Mouse (Mus musculus) kidney, embryonic 16.5 days (tissue): Measurements from ENCODE around the gene Cers6. TPM values are rescaled to one million over a fixed set of nuclear protein-coding genes. Genes with fewer than 3 reads are reported as not detected.

Experiments used
- ATAC-seq: fragments of 200-750 bp; cut with Nextera tagmentation; 2 replicates; pipeline ENCODE4 v1.8.0; 2017; ENCODE audit warnings: moderate TSS enrichment; ENCODE audit not compliant: low FRiP score, low TSS enrichment
- H3K27ac ChIP-seq: fragments of 300-500 bp; sonication (generic); 2 replicates; pipeline ENCODE4 v1.5.1; 2014; ENCODE audit warnings: low read length
- H3K27me3 ChIP-seq: fragments of 300-500 bp; sonication (generic); 2 replicates; pipeline ENCODE4 v1.6.1; 2014; ENCODE audit warnings: low read length, control low read depth, mixed read lengths; ENCODE audit not compliant: insufficient read depth
- H3K36me3 ChIP-seq: fragments of 300-500 bp; sonication (generic); 2 replicates; pipeline ENCODE4 v1.6.1; 2014; ENCODE audit warnings: low read length, control low read depth, mixed read lengths; ENCODE audit not compliant: insufficient read depth
- H3K4me1 ChIP-seq: fragments of 300-500 bp; sonication (generic); 2 replicates; pipeline ENCODE4 v1.6.1; 2014; ENCODE audit warnings: low read length, control low read depth, mixed read lengths; ENCODE audit not compliant: insufficient read depth
- H3K4me2 ChIP-seq: fragments of 300-500 bp; sonication (generic); replicated peaks from 2 replicates; pipeline ENCODE4 v1.6.1; 2014; ENCODE audit warnings: low read depth, low read length
- H3K4me3 ChIP-seq: fragments of 300-500 bp; sonication (generic); 2 replicates; pipeline ENCODE4 v1.5.1; 2014; ENCODE audit warnings: mild to moderate bottlenecking, low read length
- H3K9ac ChIP-seq: fragments of 300-500 bp; sonication (generic); replicated peaks from 2 replicates; pipeline ENCODE4 v1.6.1; 2014; ENCODE audit warnings: low read length
- H3K9me3 ChIP-seq: fragments of 300-500 bp; sonication (generic); 2 replicates; pipeline ENCODE4 v1.6.1; 2016; ENCODE audit warnings: low read length, control low read depth
- WGBS: fragments of 180-500 bp; shearing (Covaris S2); extraction: QIAGEN DNeasy Blood & Tissue Kit; methylation state at CpG from one replicate; pipeline ENCODE4 v1.1.7; 2014; 5-methylcytosine and 5-hydroxymethylcytosine counted together
- polyA plus RNA-seq: library from polyadenylated mRNA; unstranded; fragments of >200 nt; fragmentation: Nextera tagmentation; extraction: Ambion mirVana; gene quantifications from 2 replicates; pipeline ENCODE4 v1.2.1, GENCODE M21; 2015

The Cers6 gene
- polyA plus RNA-seq, 1 experiment from 2014 or later, result 29.2 TPM

DNA sequence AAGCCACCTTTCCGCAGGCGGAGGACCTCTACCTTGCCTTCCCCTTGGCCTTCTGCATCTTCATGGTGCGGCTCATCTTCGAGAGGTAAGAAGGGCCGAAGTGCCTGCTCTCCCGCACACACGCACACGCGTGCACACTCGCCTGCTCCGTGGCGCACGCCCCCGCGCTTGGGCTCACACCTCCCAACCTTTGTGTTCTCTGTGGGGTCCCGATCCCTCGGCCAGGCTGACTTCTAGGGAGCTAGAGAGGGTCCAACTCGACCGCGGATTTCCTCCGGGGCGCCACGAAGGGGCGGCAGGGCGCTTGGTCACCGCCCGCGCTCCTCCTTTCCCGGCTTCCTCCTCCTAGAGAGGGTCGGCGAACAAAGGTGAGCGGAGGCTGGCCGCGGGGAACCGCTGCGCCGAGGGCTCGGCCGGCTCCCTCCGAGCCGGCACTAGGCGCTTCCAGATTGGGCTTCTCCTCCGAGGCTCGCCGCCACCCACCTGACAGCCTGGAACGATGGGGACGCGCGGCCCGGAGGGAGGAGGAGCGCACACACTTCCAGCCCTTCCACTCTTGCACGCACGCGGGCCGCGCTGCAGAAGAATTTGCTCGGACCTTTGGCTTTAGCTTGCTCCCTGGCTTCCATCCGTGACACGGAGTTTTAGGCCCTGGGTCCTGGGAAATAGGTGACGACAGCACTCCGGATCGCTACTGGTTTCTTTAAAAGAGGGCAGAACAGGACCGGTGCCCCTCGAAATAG lies 651 bp downstream of the Cers6 start:
- no peaks in the 10 kb centered on the region for H3K9me3 ChIP-seq
- under 1% methylated on average over 62 of the region's 64 CpGs for WGBS
- peak; percentile 70 for ATAC-seq
- H3K27ac ChIP-seq, result peak overlapping the region; percentile 89
- peaks cover 14% of the 10 kb centered on the region for H3K4me1 ChIP-seq
- peak overlapping the region; percentile 90 for H3K9ac ChIP-seq
- no peaks in the 10 kb centered on the region for H3K27me3 ChIP-seq
- peak overlapping the region; percentile 69 for H3K4me2 ChIP-seq
- H3K4me3 ChIP-seq, result peak overlapping the region; percentile 93
- no peaks in the 10 kb centered on the region for H3K36me3 ChIP-seq

DNA sequence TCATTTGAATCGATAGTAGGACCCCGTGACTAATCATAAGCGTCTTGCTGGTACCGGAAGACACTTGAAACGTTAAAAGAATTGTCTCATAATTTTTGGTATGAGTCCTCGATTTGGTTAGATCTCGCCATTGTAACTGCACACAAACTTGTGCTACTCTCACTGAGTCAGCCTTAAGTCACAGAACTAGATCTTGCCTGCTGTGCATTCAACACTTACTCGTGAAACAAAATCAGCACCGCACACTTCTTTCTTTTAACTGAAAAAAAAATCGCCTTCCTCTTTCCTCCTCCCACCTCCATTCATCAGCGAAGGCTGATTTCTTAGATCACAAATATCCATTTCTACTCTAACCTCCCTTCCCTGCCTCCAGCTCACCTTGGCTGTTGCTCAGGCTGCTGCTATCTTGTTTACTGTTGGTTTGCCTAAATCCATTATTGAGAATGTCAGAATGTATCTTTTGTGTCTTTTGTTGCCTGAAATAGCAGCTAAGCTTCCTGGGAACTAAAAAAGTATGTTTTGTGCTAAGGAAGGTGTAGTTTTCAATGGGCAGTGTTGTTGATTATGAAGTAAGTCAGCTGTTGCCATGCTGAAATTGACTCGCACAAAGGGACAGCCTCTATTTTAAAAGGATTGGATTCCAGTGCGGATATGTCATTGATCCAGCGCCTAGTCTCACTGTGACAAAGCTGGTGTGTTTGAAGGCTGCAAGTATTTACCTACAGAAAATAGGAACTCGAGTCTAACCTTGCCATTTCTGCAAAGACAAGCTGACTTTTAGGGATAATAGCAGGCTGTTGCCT lies 1.4 kb downstream of the Cers6 start:
- 6% methylated on average over 15 of the region's 15 CpGs for WGBS
- no peak for ATAC-seq
- peak overlapping the region; percentile 89 for H3K27ac ChIP-seq

DNA sequence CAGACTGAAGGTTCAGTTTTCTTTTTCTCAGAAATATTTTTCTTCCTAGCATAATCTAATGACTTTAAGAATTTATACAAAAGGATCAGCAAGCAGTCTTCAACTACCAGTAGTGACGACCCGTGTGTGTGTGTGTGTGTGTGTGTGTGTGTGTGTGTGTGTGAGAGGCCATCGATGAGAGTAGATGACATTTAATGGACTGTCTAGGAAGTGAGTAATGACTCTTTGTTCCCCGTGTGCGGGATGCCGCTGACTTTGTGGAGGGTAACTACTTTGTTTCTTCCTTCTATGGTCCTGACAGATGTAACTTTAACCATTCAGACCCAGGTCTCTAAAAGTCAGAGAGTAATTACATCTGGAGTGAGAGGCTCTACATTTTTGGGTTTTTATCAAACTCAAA lies 2.3 kb downstream of the Cers6 start:
- 11% methylated on average over 6 of the region's 6 CpGs for WGBS
- Histone ChIP-seq H3K27me3 (no peaks in the 10 kb centered on the region), H3K4me3 (peak overlapping the region; percentile 93), H3K4me2 (peak overlapping the region; percentile 69), H3K27ac (no peak overlapping the region), H3K36me3 (no peaks in the 10 kb centered on the region), H3K4me1 (peaks cover 14% of the 10 kb centered on the region), H3K9ac (no peak overlapping the region; the same call in 1 of the 2 replicates), H3K9me3 (no peaks in the 10 kb centered on the region)
- ATAC-seq, result no peak

More for the DNA sequence above, 1.4 kb downstream of the Cers6 start:
- no peaks in the 10 kb centered on the region for H3K27me3 ChIP-seq
- no peaks in the 10 kb centered on the region for H3K9me3 ChIP-seq
- H3K4me1 ChIP-seq, result peaks cover 14% of the 10 kb centered on the region
- peak overlapping the region; percentile 69 for H3K4me2 ChIP-seq
- H3K9ac ChIP-seq, result peak overlapping the region; percentile 90
- no peaks in the 10 kb centered on the region for H3K36me3 ChIP-seq
- peak overlapping the region; percentile 93 for H3K4me3 ChIP-seq

DNA sequence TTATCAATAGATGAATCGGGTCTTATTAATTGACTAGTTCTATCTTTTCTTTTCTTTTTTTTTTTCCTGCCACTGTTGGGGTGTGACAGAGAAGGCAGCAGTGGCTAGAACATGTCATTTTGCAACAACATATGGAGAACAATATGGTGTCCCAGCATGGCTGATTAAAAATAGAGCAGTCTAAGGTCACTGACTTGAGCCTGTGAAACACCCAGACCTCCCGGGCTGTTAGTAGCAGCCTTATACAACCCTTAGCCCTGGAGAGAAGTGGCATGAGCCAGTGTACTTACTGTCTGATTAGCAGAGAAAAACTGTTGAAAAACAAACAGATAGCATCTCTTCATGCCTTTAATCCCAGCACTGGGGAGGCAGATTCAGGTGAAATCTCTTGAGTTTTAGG lies 3.1 kb downstream of the Cers6 start:
- Histone ChIP-seq H3K9me3 (no peaks in the 10 kb centered on the region), H3K36me3 (no peaks in the 10 kb centered on the region), H3K27ac (no peak overlapping the region), H3K4me3 (no peak overlapping the region), H3K4me2 (no peak overlapping the region), H3K27me3 (no peaks in the 10 kb centered on the region), H3K9ac (no peak overlapping the region), H3K4me1 (peaks cover 14% of the 10 kb centered on the region)
- 75% methylated on average over 2 of the region's 2 CpGs for WGBS
- ATAC-seq, result no peak

DNA sequence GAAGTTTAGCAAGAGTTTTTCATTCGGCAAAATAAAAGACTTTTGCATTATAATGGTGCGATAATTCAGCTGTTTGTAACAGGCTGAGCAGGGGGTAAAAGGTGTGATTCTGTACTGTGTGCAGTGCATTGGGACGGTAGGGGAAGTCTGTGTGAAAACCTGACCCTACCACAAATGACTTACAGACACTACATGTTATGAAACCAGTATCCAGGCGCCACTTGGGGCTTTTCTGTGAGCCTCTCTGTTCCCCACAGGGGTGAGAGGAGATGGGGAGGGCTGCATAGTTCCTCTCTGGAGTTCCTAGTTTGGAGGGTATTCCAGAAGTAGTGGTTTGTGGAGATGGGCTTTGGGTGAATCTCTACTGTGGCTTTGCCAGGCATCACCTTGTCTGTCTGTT lies 5.9 kb downstream of the Cers6 start:
- Histone ChIP-seq H3K36me3 (no peaks in the 10 kb centered on the region), H3K27ac (no peak overlapping the region), H3K27me3 (no peaks in the 10 kb centered on the region), H3K4me3 (no peak overlapping the region), H3K4me2 (no peak overlapping the region), H3K4me1 (peaks cover 25% of the 10 kb centered on the region), H3K9me3 (no peaks in the 10 kb centered on the region), H3K9ac (no peak overlapping the region)
- no peak for ATAC-seq
- 84% methylated on average over 4 of the region's 4 CpGs for WGBS

DNA sequence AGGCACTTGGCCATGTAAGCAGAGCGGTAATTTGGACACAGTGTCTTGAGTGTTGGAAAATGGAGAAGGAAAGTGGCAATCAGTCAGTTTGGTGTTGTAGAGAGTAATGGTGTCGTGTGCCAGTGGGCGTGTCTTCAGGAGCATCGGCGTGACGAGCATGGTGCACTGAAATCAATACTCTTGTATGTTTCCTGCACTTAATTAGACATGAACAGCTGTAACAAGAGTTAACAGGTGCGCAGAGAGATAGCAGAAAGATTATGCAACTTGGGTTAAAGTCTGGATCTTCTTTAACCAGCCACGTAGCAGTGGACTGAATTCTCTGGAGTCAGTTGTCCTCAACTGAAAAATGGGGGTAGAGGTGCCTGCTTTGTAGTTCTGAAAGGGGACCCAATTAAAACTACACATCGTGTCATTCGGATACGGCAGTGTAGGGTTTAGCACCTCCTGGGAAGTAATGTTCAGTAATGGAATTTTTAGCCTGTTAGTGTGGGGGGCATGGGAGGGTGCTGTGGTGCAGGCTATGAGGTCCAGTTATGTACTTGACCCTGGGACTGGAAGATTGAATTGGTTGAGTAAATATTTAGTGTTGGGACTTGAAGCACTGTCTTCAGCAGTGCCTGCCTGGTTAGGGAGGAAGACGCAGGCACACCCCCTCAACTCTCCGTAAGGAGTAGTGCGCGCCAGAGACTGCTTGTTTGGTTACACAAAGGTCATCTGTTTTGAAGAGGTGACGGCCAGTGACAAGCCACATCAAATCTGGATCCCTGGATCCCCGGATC lies 9.9 kb downstream of the Cers6 start:
- Histone ChIP-seq H3K4me2 (no peak overlapping the region), H3K4me1 (peaks cover 25% of the 10 kb centered on the region), H3K27me3 (no peaks in the 10 kb centered on the region), H3K36me3 (no peaks in the 10 kb centered on the region), H3K4me3 (no peak overlapping the region), H3K9ac (no peak overlapping the region), H3K27ac (no peak overlapping the region), H3K9me3 (no peaks in the 10 kb centered on the region)
- peak; percentile 19; the same call in 1 of the 2 replicates for ATAC-seq
- WGBS, result 49% methylated on average over 17 of the region's 17 CpGs

DNA sequence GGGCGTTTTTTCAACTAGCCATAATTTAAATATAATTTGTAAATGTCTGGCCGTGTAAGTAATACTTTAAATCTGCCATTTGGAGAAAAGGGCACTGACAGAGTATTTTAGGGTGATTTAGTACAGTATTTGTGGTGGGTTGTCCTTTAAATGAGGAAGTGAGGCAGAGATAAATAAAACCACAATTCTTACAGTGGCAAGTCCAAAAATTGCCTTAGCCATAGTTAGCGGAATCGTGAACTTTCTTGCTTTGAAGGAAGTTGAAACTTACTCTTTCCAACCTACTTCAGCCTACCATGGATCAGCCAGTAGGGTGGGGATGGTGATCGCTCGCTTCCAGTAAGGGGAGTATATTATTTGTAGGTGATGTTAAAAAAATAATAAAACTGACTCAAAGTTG lies 11.8 kb downstream of the Cers6 start:
- Histone ChIP-seq H3K27ac (no peak overlapping the region; the same call in 1 of the 2 replicates), H3K27me3 (no peaks in the 10 kb centered on the region), H3K4me2 (no peak overlapping the region), H3K4me1 (peaks cover 25% of the 10 kb centered on the region), H3K36me3 (no peaks in the 10 kb centered on the region), H3K9ac (no peak overlapping the region), H3K9me3 (no peaks in the 10 kb centered on the region), H3K4me3 (no peak overlapping the region)
- no peak for ATAC-seq
- WGBS, result 62% methylated on average over 6 of the region's 6 CpGs

DNA sequence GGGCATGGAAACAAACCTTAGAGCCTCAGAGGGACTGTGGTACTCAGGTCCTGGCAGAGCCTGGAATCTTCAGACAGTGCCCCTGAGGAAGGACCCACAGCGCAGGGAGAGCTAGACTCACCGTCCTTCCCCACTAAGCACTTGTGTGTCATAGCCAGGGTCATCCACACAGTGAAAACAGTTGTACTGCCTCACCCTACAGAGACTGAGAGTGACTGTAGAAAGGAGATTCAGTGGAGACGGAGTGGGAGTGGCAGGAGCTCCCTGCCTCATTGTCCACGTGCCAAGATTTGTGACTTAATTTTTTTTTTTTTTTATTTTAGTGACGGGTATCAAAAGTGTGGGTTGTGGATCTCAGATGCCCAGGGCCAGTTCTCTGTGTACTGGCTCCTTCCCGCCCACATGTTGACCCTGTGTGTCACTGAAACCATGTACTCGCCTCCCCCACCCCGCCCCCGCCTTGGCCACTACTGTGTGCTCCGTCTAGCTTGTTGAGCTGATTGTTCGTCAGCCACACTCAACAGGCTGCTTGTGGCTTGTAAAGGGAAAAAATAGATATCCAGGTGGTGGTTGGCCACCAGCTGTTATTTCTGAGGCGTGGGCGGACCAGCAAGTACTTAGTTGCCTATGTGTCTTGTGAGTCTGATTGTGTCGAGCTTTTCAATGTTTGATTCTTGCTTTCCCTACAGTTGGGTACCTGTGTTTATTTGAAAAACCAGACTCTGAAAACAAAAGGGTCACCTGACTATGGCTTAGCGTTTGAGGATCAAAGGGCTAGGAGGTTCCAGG lies 12.6 kb downstream of the Cers6 start:
- H3K27me3 ChIP-seq, result no peaks in the 10 kb centered on the region
- H3K27ac ChIP-seq, result peak overlapping the region; percentile 10; the same call in 1 of the 2 replicates
- H3K9ac ChIP-seq, result no peak overlapping the region
- H3K9me3 ChIP-seq, result 0 out of 2 replicates have a peak, but pooled peaks cover 2% of the 10 kb centered on the region
- H3K36me3 ChIP-seq, result peaks cover 2% of the 10 kb centered on the region; the same call in 1 of the 2 replicates
- H3K4me1 ChIP-seq, result peaks cover 25% of the 10 kb centered on the region
- ATAC-seq, result peak; percentile 75
- H3K4me3 ChIP-seq, result no peak overlapping the region
- H3K4me2 ChIP-seq, result 0 out of 2 replicates have a peak overlapping the region, but pooled peaks have one; percentile 4
- 36% methylated on average over 15 of the region's 15 CpGs for WGBS

DNA sequence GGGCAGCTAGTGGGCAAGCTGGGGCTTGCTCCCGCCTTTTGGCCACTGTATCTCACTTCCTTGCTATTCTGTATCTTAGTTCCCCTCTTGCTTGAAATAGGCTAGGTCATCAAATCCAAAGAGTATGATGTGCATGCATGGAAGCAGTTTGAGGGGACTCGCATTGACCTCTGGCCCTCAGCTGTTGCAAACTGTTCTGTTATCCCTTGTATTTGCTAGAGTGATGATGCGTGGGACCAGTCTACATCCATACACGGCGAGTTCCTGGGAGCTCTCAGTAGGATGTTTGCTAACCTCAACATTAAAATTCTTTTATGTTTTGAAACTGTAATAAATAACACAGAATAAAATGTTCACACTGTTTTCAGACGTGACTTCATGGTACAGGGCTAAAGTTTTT lies 13.3 kb downstream of the Cers6 start:
- 80% methylated on average over 6 of the region's 6 CpGs for WGBS
- Histone ChIP-seq H3K4me1 (peaks cover 25% of the 10 kb centered on the region), H3K4me3 (no peak overlapping the region), H3K9me3 (0 out of 2 replicates have a peak, but pooled peaks cover 5% of the 10 kb centered on the region), H3K4me2 (no peak overlapping the region), H3K9ac (no peak overlapping the region), H3K27me3 (no peaks in the 10 kb centered on the region), H3K27ac (no peak overlapping the region), H3K36me3 (peaks cover 4% of the 10 kb centered on the region; the same call in 1 of the 2 replicates)
- no peak for ATAC-seq
